Mouse (Mus musculus): Measurements from ENCODE around the gene Tbx6. TPM values are rescaled to one million over a fixed set of nuclear protein-coding genes. Genes with fewer than 3 reads are reported as not detected.
A peak's percentile ranks its signal among the peaks of the same experiment; 100 is the strongest.

Tbx6 gene
- polyA plus RNA-seq, 1 experiment, result 0.01 TPM

DNA sequence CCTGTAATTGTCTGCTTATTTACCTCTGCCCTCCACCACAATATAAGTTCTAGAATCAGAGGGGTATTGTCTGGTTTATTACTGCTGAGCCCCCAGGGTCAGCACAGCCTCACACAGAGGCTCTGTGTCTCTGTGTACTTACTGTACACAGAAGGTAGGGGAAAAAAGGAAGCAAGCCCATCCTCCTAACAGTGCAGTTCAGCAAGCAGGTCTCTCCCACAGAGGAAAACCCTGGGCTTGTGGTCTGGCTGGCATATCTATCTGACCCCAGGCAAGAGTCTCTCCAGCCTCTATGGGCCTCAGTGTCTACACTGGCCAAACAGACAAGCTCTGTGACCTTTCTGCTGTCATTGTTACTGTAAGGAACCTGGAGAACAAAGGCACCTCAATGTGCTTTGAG is 22.5 kb downstream of the Tbx6 start:
- Histone ChIP-seq H3ac (ENCODE audit: control insufficient read depth, insufficient read length, low read depth) (no peak overlapping the region), H3K79me2 (ENCODE audit: control insufficient read depth, insufficient read depth) (peaks cover 23% of the 10 kb centered on the region), H3K4me3 (ENCODE audit: insufficient read depth, poor library complexity, severe bottlenecking) (no peak overlapping the region), H3K27me3 (ENCODE audit: control insufficient read depth, insufficient read depth, insufficient read length) (no peaks in the 10 kb centered on the region), H3K79me3 (ENCODE audit: low read depth) (peaks cover 3% of the 10 kb centered on the region), H3K36me3 (ENCODE audit: control insufficient read depth, insufficient read depth) (no peaks in the 10 kb centered on the region)
- TF ChIP-seq USF1 (IDR thresholded peaks at IDR 0.05; ENCODE audit: low read depth) (no peak), FOSL1 (IDR thresholded peaks at IDR 0.05; ENCODE audit: insufficient read depth, low read length, poor library complexity, severe bottlenecking) (no peak), MAX (IDR thresholded peaks at IDR 0.05) (no peak), MYOD1 (IDR thresholded peaks at IDR 0.05; ENCODE audit: control insufficient read depth, insufficient read length, low read depth) (no peak), MYOG (IDR thresholded peaks at IDR 0.05; ENCODE audit: control insufficient read depth, extremely low read depth, insufficient read length) (no peak), CEBPB (IDR thresholded peaks at IDR 0.05; ENCODE audit: low read depth) (no peak), CTCF (IDR thresholded peaks at IDR 0.05; ENCODE audit: control insufficient read depth, insufficient read depth, insufficient read length) (no peak)

DNA sequence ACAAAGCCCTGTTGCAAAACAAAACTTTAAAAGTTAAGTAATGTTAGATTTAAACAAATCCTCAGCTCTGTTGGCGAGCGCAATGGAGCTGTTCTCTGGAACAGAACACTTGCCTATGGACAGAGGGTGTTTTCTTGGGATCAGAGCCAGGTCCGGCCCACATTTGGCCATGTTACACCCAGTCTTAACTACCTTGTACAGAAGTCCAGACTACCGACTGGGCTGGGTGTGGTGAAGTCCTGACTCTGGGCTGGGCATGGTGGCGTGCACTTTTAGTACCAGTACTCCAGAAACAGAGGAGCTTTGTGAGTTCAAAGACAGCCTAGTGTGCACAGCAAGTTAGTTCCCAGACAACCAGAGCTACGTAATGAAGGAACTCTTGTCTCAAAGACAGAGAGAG is 25.7 kb downstream of the Tbx6 start:
- H3K4me3 ChIP-seq (ENCODE audit: insufficient read depth, poor library complexity, severe bottlenecking), result no peak overlapping the region
- peaks cover 2% of the 10 kb centered on the region for H3K79me3 ChIP-seq (ENCODE audit: low read depth)
- no peak for TF ChIP-seq CTCF (IDR thresholded peaks at IDR 0.05; ENCODE audit: control insufficient read depth, insufficient read depth, insufficient read length)
- TF ChIP-seq FOSL1 (IDR thresholded peaks at IDR 0.05; ENCODE audit: insufficient read depth, low read length, poor library complexity, severe bottlenecking), result no peak
- TF ChIP-seq USF1 (IDR thresholded peaks at IDR 0.05; ENCODE audit: low read depth), result no peak
- TF ChIP-seq MYOG (IDR thresholded peaks at IDR 0.05; ENCODE audit: control insufficient read depth, extremely low read depth, insufficient read length), result no peak
- TF ChIP-seq MYOD1 (IDR thresholded peaks at IDR 0.05; ENCODE audit: control insufficient read depth, insufficient read length, low read depth), result no peak
- no peak for TF ChIP-seq CEBPB (IDR thresholded peaks at IDR 0.05; ENCODE audit: low read depth)
- no peak for TF ChIP-seq MAX (IDR thresholded peaks at IDR 0.05)

DNA sequence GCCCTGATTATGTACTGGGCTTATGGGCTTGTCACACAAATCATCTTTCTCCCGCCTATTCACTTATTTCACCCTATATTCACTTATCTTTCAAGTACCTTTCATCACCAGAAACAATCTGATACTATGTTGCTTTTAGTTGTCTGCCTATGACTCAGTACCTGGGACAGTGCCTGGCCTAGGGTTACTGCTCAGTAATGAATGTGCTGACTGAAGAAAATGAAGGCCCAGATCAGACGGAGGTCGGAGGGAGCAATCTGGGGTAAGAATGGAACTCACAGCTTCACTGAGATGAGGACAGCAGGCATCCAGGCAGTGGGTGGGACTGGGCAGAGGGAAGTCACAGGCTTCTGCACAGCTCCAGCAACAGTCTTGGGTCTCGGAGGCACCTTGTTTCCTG is 26.1 kb downstream of the Tbx6 start:
- Histone ChIP-seq H3K79me2 (ENCODE audit: control insufficient read depth, insufficient read depth) (peaks cover 20% of the 10 kb centered on the region), H3ac (ENCODE audit: control insufficient read depth, insufficient read length, low read depth) (peak overlapping the region; percentile 42), H3K27me3 (ENCODE audit: control insufficient read depth, insufficient read depth, insufficient read length) (no peaks in the 10 kb centered on the region), H3K36me3 (ENCODE audit: control insufficient read depth, insufficient read depth) (no peaks in the 10 kb centered on the region), H3K4me3 (ENCODE audit: insufficient read depth, poor library complexity, severe bottlenecking) (no peak overlapping the region), H3K79me3 (ENCODE audit: low read depth) (peaks cover 2% of the 10 kb centered on the region)
- no peak for TF ChIP-seq CEBPB (IDR thresholded peaks at IDR 0.05; ENCODE audit: low read depth)
- TF ChIP-seq FOSL1 (IDR thresholded peaks at IDR 0.05; ENCODE audit: insufficient read depth, low read length, poor library complexity, severe bottlenecking), result no peak
- TF ChIP-seq MYOG (IDR thresholded peaks at IDR 0.05; ENCODE audit: control insufficient read depth, extremely low read depth, insufficient read length), result no peak
- TF ChIP-seq CTCF (IDR thresholded peaks at IDR 0.05; ENCODE audit: control insufficient read depth, insufficient read depth, insufficient read length), result no peak
- no peak for TF ChIP-seq MYOD1 (IDR thresholded peaks at IDR 0.05; ENCODE audit: control insufficient read depth, insufficient read length, low read depth)
- no peak for TF ChIP-seq USF1 (IDR thresholded peaks at IDR 0.05; ENCODE audit: low read depth)
- no peak for TF ChIP-seq MAX (IDR thresholded peaks at IDR 0.05)

More for the DNA sequence above, 25.7 kb downstream of the Tbx6 start:
- Histone ChIP-seq H3K36me3 (ENCODE audit: control insufficient read depth, insufficient read depth) (no peaks in the 10 kb centered on the region), H3ac (ENCODE audit: control insufficient read depth, insufficient read length, low read depth) (no peak overlapping the region), H3K79me2 (ENCODE audit: control insufficient read depth, insufficient read depth) (peaks cover 20% of the 10 kb centered on the region), H3K27me3 (ENCODE audit: control insufficient read depth, insufficient read depth, insufficient read length) (no peaks in the 10 kb centered on the region)

DNA sequence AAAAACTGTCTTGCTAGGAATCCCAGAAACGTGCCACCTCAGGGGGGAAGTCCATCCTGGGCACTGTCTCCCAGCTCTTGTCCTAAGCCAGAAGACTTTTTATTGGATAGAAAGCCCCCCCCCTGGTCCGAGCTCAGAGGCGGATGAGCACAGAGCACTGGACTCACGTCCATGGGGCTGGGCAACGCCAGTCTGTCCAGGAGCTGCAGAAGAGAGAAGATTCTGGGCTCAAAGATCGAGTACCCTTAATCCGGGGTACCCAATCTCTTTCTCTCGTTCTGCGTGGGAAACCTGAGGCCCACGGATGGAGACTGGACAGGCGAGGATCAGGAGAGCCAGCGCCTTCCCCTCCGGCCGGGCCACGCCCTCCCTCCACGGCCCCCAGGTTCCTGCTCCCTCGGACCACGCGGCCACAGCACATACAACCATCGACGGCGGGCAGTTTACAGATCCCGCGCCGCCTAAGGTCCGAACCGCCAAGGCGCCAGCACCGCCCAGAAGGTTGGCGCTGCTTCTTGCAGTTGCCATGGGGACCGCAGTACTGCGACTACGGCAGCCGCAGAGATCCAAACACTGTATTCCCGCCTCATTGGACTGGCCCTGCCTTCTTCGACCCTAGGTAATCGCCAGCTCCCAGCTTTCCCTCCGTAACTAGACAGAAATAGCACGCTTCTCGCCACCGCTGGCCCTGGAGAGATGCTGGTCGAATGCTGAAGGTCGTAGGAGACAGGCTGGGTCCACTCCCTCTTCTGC is 27.6 kb downstream of the Tbx6 start:
- H3ac ChIP-seq (ENCODE audit: control insufficient read depth, insufficient read length, low read depth), result peak overlapping the region; percentile 81
- no peaks in the 10 kb centered on the region for H3K27me3 ChIP-seq (ENCODE audit: control insufficient read depth, insufficient read depth, insufficient read length)
- TF ChIP-seq USF1 (IDR thresholded peaks at IDR 0.05; ENCODE audit: low read depth) (no peak), MYOG (IDR thresholded peaks at IDR 0.05; ENCODE audit: control insufficient read depth, extremely low read depth, insufficient read length) (no peak), MAX (IDR thresholded peaks at IDR 0.05) (peak; percentile 60), MYOD1 (IDR thresholded peaks at IDR 0.05; ENCODE audit: control insufficient read depth, insufficient read length, low read depth) (no peak), CEBPB (IDR thresholded peaks at IDR 0.05; ENCODE audit: low read depth) (no peak)
- H3K79me2 ChIP-seq (ENCODE audit: control insufficient read depth, insufficient read depth), result peaks cover 20% of the 10 kb centered on the region
- peaks cover 2% of the 10 kb centered on the region for H3K79me3 ChIP-seq (ENCODE audit: low read depth)
- no peaks in the 10 kb centered on the region for H3K36me3 ChIP-seq (ENCODE audit: control insufficient read depth, insufficient read depth)
- peak overlapping the region; percentile 42 for H3K4me3 ChIP-seq (ENCODE audit: insufficient read depth, poor library complexity, severe bottlenecking)

DNA sequence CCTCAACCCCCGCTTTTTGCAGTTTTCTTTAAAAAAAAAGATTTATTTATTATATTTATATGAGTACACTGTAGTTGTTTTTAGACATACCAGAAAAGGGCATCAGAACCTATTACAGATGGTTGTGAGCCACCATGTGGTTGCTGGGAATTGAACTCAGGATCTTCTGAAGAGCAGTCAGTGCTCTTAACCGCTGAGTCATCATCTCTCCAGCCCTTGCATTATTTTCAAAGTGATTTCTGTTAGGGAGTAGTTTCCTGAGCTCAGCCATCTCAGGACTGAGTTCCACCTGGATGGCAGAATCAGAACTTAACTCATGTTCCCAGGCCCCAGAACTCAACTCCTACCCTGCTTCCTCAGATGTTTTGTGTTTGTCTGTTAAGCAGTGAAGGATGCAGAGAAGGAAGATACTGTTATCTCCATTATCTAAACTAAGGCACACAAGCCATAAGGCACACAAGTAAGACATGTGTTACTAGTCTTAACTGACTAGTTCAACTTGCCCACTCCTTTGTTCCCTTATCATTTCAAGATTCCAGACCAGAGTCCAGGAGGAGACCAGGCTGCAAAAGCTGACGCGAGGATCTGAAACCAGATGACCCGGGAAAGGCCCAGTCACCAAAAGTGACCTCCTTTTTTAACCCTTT is 28.6 kb downstream of the Tbx6 start:
- Histone ChIP-seq H3K79me2 (ENCODE audit: control insufficient read depth, insufficient read depth) (peaks cover 20% of the 10 kb centered on the region), H3K4me3 (ENCODE audit: insufficient read depth, poor library complexity, severe bottlenecking) (no peak overlapping the region), H3K27me3 (ENCODE audit: control insufficient read depth, insufficient read depth, insufficient read length) (no peaks in the 10 kb centered on the region), H3K36me3 (ENCODE audit: control insufficient read depth, insufficient read depth) (no peaks in the 10 kb centered on the region), H3ac (ENCODE audit: control insufficient read depth, insufficient read length, low read depth) (no peak overlapping the region), H3K79me3 (ENCODE audit: low read depth) (peaks cover 2% of the 10 kb centered on the region)
- TF ChIP-seq MYOG (IDR thresholded peaks at IDR 0.05; ENCODE audit: control insufficient read depth, extremely low read depth, insufficient read length), result no peak
- TF ChIP-seq MYOD1 (IDR thresholded peaks at IDR 0.05; ENCODE audit: control insufficient read depth, insufficient read length, low read depth), result no peak
- TF ChIP-seq FOSL1 (IDR thresholded peaks at IDR 0.05; ENCODE audit: insufficient read depth, low read length, poor library complexity, severe bottlenecking), result no peak
- TF ChIP-seq USF1 (IDR thresholded peaks at IDR 0.05; ENCODE audit: low read depth), result no peak
- TF ChIP-seq CTCF (IDR thresholded peaks at IDR 0.05; ENCODE audit: control insufficient read depth, insufficient read depth, insufficient read length), result no peak
- TF ChIP-seq CEBPB (IDR thresholded peaks at IDR 0.05; ENCODE audit: low read depth), result no peak
- TF ChIP-seq MAX (IDR thresholded peaks at IDR 0.05), result no peak
